Mouse (Mus musculus) limb, embryonic 12.5 days (tissue): ENCODE measurements around the gene Myh1. TPM values are rescaled to one million over a fixed set of nuclear protein-coding genes. Genes with fewer than 3 reads are reported as not detected.

Experiments used
- ATAC-seq: fragments of 200-750 bp; cut with Nextera tagmentation; 2 replicates; pipeline ENCODE4 v1.8.0; 2017; ENCODE audit warnings: low read depth, moderate TSS enrichment; ENCODE audit not compliant: insufficient number of reproducible peaks, insufficient read depth, low FRiP score, low TSS enrichment
- H3K27ac ChIP-seq: fragments of 300-500 bp; sonication (generic); 2 replicates; pipeline ENCODE4 v1.5.1; 2016; ENCODE audit warnings: mild to moderate bottlenecking, moderate library complexity
- H3K27me3 ChIP-seq: fragments of 300-500 bp; sonication (generic); 2 replicates; pipeline ENCODE4 v1.6.1; 2016; ENCODE audit warnings: mild to moderate bottlenecking, moderate library complexity
- H3K36me3 ChIP-seq: fragments of 300-500 bp; sonication (generic); 2 replicates; pipeline ENCODE4 v1.6.1; 2016; ENCODE audit warnings: mild to moderate bottlenecking, moderate library complexity
- H3K4me1 ChIP-seq: fragments of 300-500 bp; sonication (generic); replicated peaks from 2 replicates; pipeline ENCODE4 v1.6.1; 2016
- H3K4me2 ChIP-seq: fragments of 300-500 bp; sonication (generic); 2 replicates; pipeline ENCODE4 v1.6.1; 2016; ENCODE audit warnings: mild to moderate bottlenecking, moderate library complexity
- H3K4me3 ChIP-seq: fragments of 300-500 bp; sonication (generic); replicated peaks from 2 replicates; pipeline ENCODE4 v1.5.1; 2016; ENCODE audit warnings: mild to moderate bottlenecking
- H3K9ac ChIP-seq: fragments of 300-500 bp; sonication (generic); replicated peaks from 2 replicates; pipeline ENCODE4 v1.6.1; 2016; ENCODE audit warnings: mild to moderate bottlenecking, moderate library complexity
- H3K9me3 ChIP-seq: fragments of 300-500 bp; sonication (generic); 2 replicates; pipeline ENCODE4 v1.6.1; 2016; ENCODE audit warnings: mild to moderate bottlenecking, moderate library complexity
- WGBS: fragments of 180-500 bp; shearing (Covaris S2); methylation state at CpG from one replicate; pipeline ENCODE4 v1.1.7; 2016; 5-methylcytosine and 5-hydroxymethylcytosine counted together
- polyA plus RNA-seq: library from polyadenylated mRNA; unstranded; fragments of >200 nt; fragmentation: Nextera tagmentation; extraction: Ambion mirVana; gene quantifications from 2 replicates; pipeline ENCODE4 v1.2.1, GENCODE M21; 2016

The Myh1 gene
- polyA plus RNA-seq, 1 experiment from 2014 or later: 0.59 TPM

- no peak overlapping the region for H3K9ac ChIP-seq
- WGBS: 79% methylated on average over 2 of the region's 2 CpGs
- no peak overlapping the region for H3K4me2 ChIP-seq
- H3K27me3 ChIP-seq: no peaks in the 10 kb centered on the region
- no peaks in the 10 kb centered on the region for H3K9me3 ChIP-seq
- H3K36me3 ChIP-seq: no peaks in the 10 kb centered on the region
- ATAC-seq: no peak
- no peaks in the 10 kb centered on the region for H3K4me1 ChIP-seq
- H3K27ac ChIP-seq: no peak overlapping the region
- no peak overlapping the region for H3K4me3 ChIP-seq
Observed at GRCm38 (mm10) chr11:67172439-67172838, 27.4 kb upstream of the Myh1 start.

DNA sequence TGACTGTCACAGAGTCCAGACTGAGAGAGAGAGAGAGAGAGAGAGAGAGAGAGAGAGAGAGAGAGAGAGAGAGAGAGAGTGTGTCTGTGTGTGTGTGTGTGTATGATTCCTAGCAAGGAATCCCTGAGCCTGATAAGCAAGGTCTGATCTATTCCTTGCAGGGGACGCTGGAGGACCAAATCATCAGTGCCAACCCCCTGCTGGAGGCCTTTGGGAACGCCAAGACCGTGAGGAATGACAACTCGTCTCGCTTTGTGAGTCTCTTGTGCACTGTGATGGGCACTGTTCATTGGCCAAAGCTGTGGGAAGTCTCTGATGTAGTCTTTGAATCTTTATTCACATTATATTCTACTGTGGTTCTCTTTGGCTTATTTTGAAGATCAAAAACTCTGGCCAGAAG is 23.5 kb upstream of the Myh1 start:
- Histone ChIP-seq H3K27ac (no peak overlapping the region), H3K4me3 (no peak overlapping the region), H3K36me3 (no peaks in the 10 kb centered on the region), H3K9ac (no peak overlapping the region), H3K27me3 (no peaks in the 10 kb centered on the region), H3K4me1 (no peaks in the 10 kb centered on the region), H3K4me2 (no peak overlapping the region), H3K9me3 (no peaks in the 10 kb centered on the region)
- ATAC-seq: no peak
- WGBS: 77% methylated on average over 5 of the region's 5 CpGs

DNA sequence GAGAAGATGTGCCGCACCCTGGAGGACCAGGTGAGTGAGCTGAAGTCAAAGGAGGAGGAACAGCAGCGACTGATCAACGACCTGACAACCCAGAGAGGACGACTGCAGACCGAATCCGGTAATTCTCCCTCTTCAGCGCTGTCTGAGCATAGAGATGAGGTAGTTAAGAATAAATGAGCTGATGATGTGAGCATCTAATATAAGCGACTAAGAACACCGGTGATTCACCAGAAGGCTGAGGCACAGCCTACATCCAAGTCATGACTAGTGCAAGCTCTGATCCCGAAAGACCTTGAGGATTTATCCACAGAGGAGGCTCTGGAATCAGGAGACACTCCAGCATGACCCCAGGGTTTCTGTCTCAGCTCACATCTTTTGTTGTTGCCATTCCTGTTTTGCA is 9.5 kb upstream of the Myh1 start:
- Histone ChIP-seq H3K4me3 (no peak overlapping the region), H3K27ac (no peak overlapping the region), H3K4me2 (no peak overlapping the region), H3K4me1 (no peaks in the 10 kb centered on the region), H3K9me3 (no peaks in the 10 kb centered on the region), H3K27me3 (no peaks in the 10 kb centered on the region), H3K36me3 (no peaks in the 10 kb centered on the region), H3K9ac (no peak overlapping the region)
- ATAC-seq: no peak
- WGBS: 81% methylated on average over 10 of the region's 10 CpGs

DNA sequence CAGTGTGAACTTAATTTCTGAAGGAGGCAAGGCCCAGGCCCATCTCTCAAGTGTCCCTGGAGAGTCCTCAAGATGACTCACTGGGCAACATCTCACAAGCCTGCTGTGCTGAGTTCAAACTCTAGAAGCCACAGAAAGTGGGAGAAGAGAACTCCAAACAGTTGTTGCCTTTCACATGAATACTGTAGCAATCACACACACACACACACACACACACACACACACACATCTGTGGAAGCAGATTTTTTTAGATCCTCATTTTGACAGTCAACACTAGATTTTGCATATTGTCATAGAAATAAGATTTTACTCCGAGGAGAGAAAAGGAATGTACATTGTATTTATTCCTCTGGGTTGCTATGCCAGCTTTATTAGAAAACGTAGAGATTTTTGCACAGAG is 9.0 kb upstream of the Myh1 start:
- no peaks in the 10 kb centered on the region for H3K9me3 ChIP-seq
- no peak overlapping the region for H3K4me2 ChIP-seq
- H3K9ac ChIP-seq: no peak overlapping the region
- H3K27ac ChIP-seq: no peak overlapping the region
- no peaks in the 10 kb centered on the region for H3K27me3 ChIP-seq
- no peak overlapping the region for H3K4me3 ChIP-seq
- ATAC-seq: no peak
- no peaks in the 10 kb centered on the region for H3K4me1 ChIP-seq
- WGBS: 87% methylated on average over 2 of the region's 2 CpGs
- H3K36me3 ChIP-seq: no peaks in the 10 kb centered on the region

GRCm38 (mm10) chr11:67191496-67191895 is 8.4 kb upstream of the Myh1 start:
- no peaks in the 10 kb centered on the region for H3K9me3 ChIP-seq
- H3K9ac ChIP-seq: no peak overlapping the region
- ATAC-seq: no peak
- no peaks in the 10 kb centered on the region for H3K4me1 ChIP-seq
- no peak overlapping the region for H3K4me2 ChIP-seq
- 89% methylated on average over 14 of the region's 14 CpGs for WGBS
- no peaks in the 10 kb centered on the region for H3K36me3 ChIP-seq
- H3K27me3 ChIP-seq: no peaks in the 10 kb centered on the region
- no peak overlapping the region for H3K27ac ChIP-seq
- H3K4me3 ChIP-seq: no peak overlapping the region

DNA sequence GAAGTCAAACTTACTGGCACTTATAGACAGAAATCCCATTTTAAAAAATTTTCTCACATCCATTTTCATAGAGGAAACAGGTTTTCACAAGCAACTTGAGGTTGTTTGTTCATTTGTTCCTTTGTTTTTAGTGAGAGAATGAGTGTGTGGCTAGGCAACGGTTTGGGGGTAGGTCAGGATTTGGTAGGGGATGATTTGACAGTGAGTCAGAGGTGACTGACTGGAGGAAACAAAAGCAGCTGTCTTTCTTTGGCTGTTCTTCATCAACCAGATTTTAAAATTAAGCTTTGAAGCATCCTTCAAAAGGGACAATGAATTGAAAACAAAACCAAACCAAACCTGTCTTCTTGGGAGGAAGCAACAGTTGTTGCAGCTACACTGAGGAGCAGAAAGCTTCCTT is 531 bp upstream of the Myh1 start:
- Histone ChIP-seq H3K4me3 (no peak overlapping the region), H3K4me1 (no peaks in the 10 kb centered on the region), H3K4me2 (no peak overlapping the region), H3K27ac (no peak overlapping the region), H3K9ac (no peak overlapping the region), H3K36me3 (no peaks in the 10 kb centered on the region), H3K27me3 (no peaks in the 10 kb centered on the region), H3K9me3 (no peaks in the 10 kb centered on the region)
- 79% methylated on average over 1 of the region's 1 CpGs for WGBS
- ATAC-seq: no peak

- 77% methylated on average over 3 of the region's 3 CpGs for WGBS
- no peak for ATAC-seq
Observed at GRCm38 (mm10) chr11:67204766-67205165, 4.9 kb downstream of the Myh1 start.

DNA sequence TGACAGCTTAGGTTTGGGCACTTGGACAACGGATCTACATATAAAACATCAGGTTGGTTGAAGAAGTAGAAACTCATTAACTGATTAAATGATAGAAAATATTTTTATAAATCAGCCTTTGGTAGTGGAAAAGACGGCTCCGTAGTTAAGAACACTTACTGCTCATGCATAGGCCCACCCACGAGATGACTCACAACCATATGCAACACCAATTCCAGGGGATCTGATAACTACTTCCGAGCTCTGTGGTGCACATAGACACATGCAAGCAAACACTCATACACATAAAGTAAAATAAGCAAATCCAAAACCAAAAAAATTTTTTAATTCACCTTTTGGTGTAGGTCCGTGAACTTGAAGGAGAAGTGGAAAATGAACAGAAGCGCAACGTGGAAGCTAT is 22.0 kb downstream of the Myh1 start:
- no peaks in the 10 kb centered on the region for H3K9me3 ChIP-seq
- 91% methylated on average over 8 of the region's 8 CpGs for WGBS
- no peak overlapping the region for H3K27ac ChIP-seq
- no peaks in the 10 kb centered on the region for H3K36me3 ChIP-seq
- no peaks in the 10 kb centered on the region for H3K4me1 ChIP-seq
- no peaks in the 10 kb centered on the region for H3K27me3 ChIP-seq
- no peak for ATAC-seq
- H3K4me2 ChIP-seq: no peak overlapping the region
- no peak overlapping the region for H3K4me3 ChIP-seq
- H3K9ac ChIP-seq: no peak overlapping the region

More at GRCm38 (mm10) chr11:67204766-67205165, 4.9 kb downstream of the Myh1 start:
- no peaks in the 10 kb centered on the region for H3K4me1 ChIP-seq
- no peak overlapping the region for H3K9ac ChIP-seq
- no peaks in the 10 kb centered on the region for H3K9me3 ChIP-seq
- no peak overlapping the region for H3K27ac ChIP-seq
- no peak overlapping the region for H3K4me3 ChIP-seq
- no peaks in the 10 kb centered on the region for H3K36me3 ChIP-seq
- H3K4me2 ChIP-seq: no peak overlapping the region
- no peaks in the 10 kb centered on the region for H3K27me3 ChIP-seq

DNA sequence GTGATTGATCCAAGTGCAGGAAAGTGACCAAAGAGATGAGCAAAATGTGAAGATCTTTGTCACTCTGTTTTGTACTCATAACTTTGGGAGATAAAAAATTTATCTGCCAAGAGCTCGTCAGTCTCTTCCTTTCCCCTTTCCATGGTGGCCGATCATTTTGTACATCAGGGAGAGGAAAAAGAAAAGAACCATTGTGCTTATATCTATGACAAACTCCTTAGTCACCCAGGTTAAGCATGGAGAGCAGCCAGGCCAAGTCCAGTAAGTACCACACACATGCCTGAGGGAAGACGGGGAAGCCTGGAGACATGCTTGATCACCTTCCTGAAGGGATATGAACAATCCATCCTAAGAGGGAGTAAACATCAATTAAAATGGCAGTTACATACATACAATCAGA is 24.6 kb downstream of the Myh1 start:
- Histone ChIP-seq H3K27ac (no peak overlapping the region), H3K4me2 (no peak overlapping the region), H3K9ac (no peak overlapping the region), H3K9me3 (no peaks in the 10 kb centered on the region), H3K4me1 (no peaks in the 10 kb centered on the region), H3K4me3 (no peak overlapping the region), H3K27me3 (no peaks in the 10 kb centered on the region), H3K36me3 (no peaks in the 10 kb centered on the region)
- no peak for ATAC-seq
- 88% methylated on average over 3 of the region's 3 CpGs for WGBS

DNA sequence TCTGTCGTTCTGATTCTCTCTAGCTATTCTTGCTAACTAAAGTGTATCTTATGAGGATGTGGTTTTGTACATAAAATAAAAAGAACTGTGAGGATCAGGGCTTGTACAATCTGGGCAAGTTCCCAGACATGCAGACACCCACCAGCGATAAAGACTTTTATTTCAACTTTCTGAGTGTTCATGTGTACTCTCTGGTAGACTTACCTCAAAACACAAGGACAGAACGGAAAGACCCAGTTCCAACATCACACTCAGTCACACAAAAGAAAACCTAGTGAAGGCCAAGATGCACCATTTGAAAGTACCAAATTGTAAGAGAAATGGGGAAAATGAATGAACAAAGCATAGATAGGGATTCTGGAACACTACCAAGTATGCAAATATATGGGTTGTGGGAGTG is 28.9 kb downstream of the Myh1 start:
- no peaks in the 10 kb centered on the region for H3K27me3 ChIP-seq
- no peak overlapping the region for H3K4me3 ChIP-seq
- no peak overlapping the region for H3K4me2 ChIP-seq
- no peak overlapping the region for H3K9ac ChIP-seq
- no peaks in the 10 kb centered on the region for H3K36me3 ChIP-seq
- no peaks in the 10 kb centered on the region for H3K4me1 ChIP-seq
- 88% methylated on average over 3 of the region's 3 CpGs for WGBS
- no peaks in the 10 kb centered on the region for H3K9me3 ChIP-seq
- H3K27ac ChIP-seq: no peak overlapping the region
- no peak for ATAC-seq

GRCm38 (mm10) chr11:67229166-67229565 is 29.3 kb downstream of the Myh1 start:
- Histone ChIP-seq H3K27ac (no peak overlapping the region), H3K4me3 (no peak overlapping the region), H3K36me3 (no peaks in the 10 kb centered on the region), H3K9me3 (no peaks in the 10 kb centered on the region), H3K4me1 (no peaks in the 10 kb centered on the region), H3K4me2 (no peak overlapping the region), H3K27me3 (no peaks in the 10 kb centered on the region), H3K9ac (no peak overlapping the region)
- WGBS: 79% methylated on average over 5 of the region's 5 CpGs
- ATAC-seq: no peak

- Histone ChIP-seq H3K4me1 (no peaks in the 10 kb centered on the region), H3K4me2 (no peak overlapping the region), H3K9me3 (no peaks in the 10 kb centered on the region), H3K36me3 (no peaks in the 10 kb centered on the region), H3K4me3 (no peak overlapping the region), H3K27me3 (no peaks in the 10 kb centered on the region), H3K27ac (no peak overlapping the region), H3K9ac (no peak overlapping the region)
- WGBS: 85% methylated on average over 2 of the region's 2 CpGs
- no peak for ATAC-seq
Observed at GRCm38 (mm10) chr11:67229946-67230345, 30.1 kb downstream of the Myh1 start.
